In the genomic region with DNA sequence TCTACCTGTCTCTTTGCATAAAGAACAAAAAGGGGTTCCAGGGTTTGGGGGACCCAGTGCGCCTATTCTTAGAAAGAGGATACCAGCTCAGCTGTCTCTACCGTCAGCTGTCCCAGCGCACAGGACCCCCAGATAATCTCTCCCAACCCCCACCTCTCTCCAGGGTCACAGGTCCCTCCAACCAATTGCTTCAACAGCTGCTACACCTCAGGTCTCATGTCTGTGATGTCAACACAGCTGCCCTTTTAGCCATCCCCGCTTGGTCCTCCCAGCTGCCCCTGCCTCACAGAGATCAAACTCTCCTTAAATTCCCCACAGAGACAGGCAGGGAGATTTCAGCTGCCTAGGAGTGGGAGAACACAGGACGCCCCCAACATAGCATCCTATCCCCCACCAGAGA, we compare ENCODE assay signal across 33 mouse cellular contexts. TPM values are rescaled to one million over a fixed set of nuclear protein-coding genes. Genes with fewer than 3 reads are reported as not detected.
DNase-seq lines count a peak whose midpoint lies in the region; ATAC-seq lines count a peak whose summit lies in the region.
"Had no signal": no experiment of that assay in that cellular context is flagged by ENCODE, and none has a peak within 500 bp of the region (broad histone marks: within the 10 kb centered on the region; RNA-seq: fewer than 3 reads in every experiment).

No protein-coding gene starts in this region.

- peaks cover 2% of the 10 kb centered on the region; the same call in 1 of the 2 replicates for H3K4me1 ChIP-seq in lung, embryonic 16.5 days (replicated peaks; ENCODE audit: control insufficient read depth, insufficient read depth, low read length)
- peaks cover 5% of the 10 kb centered on the region for H3K4me1 ChIP-seq in midbrain, embryonic 11.5 days (ENCODE audit: control insufficient read depth, insufficient read depth, low read length)
- peaks cover 9% of the 10 kb centered on the region for H3K4me1 ChIP-seq in midbrain, embryonic 15.5 days

- ATAC-seq in lung, embryonic 16.5 days (ENCODE audit: low read depth), result peak; percentile 45; the same call in 1 of the 2 replicates
- ATAC-seq in midbrain, embryonic 11.5 days (ENCODE audit: low FRiP score), result no peak
- ATAC-seq in midbrain, embryonic 15.5 days (replicated peaks), result no peak
- ATAC-seq: forebrain, embryonic 15.5 days; hindbrain, embryonic 16.5 days; Patski had no signal

- H3K27me3 ChIP-seq in lung, embryonic 16.5 days (ENCODE audit: control insufficient read depth, insufficient read depth, low read depth, low read length), result no peaks in the 10 kb centered on the region
- H3K27me3 ChIP-seq in midbrain, embryonic 11.5 days (ENCODE audit: control insufficient read depth, insufficient read depth, low read length), result no peaks in the 10 kb centered on the region
- H3K27me3 ChIP-seq in midbrain, embryonic 15.5 days (replicated peaks), result no peaks in the 10 kb centered on the region
- H3K27me3 ChIP-seq: CH12.LX; embryonic facial prominence, embryonic 12.5 days; forebrain, embryonic 12.5 days; forebrain, embryonic 15.5 days; hindbrain, embryonic 13.5 days; Patski had no signal

- no peak overlapping the region for H3K4me2 ChIP-seq in lung, embryonic 16.5 days (ENCODE audit: low read depth, low read length)
- no peak overlapping the region for H3K4me2 ChIP-seq in midbrain, embryonic 11.5 days
- H3K4me2 ChIP-seq in midbrain, embryonic 15.5 days, result no peak overlapping the region
- H3K4me2 ChIP-seq: embryonic facial prominence, embryonic 12.5 days; forebrain, embryonic 12.5 days; forebrain, embryonic 15.5 days; heart, embryonic 11.5 days; hindbrain, embryonic 13.5 days had no signal

- DNase-seq in heart, postnatal 4 days, result peak; percentile 3
- DNase-seq in heart, adult 9 months (ENCODE audit: low spot score in 2 of 2), result no peak
- DNase-seq in lung, adult 18-20 months, result no peak
- peak; percentile 73 for DNase-seq in midbrain, embryonic 11.5 days (ENCODE audit: low spot score, missing footprints)
- DNase-seq in spleen, postnatal 10 days (ENCODE audit: low spot score in 2 of 2), result no peak
- DNase-seq: adrenal gland, postnatal 10 days; adrenal gland, postnatal 36 days; B cell, adult 2 months; cerebellum, adult 18-20 months; cerebellum, adult 9-10 months; cerebellum, postnatal 14 days; gastrocnemius, postnatal 10 days; gastrocnemius, postnatal 36 days; heart, adult 2 months had no signal

- 62% methylated on average over 5 of the region's 5 CpGs for WGBS in lung, embryonic 16.5 days
- WGBS in midbrain, embryonic 11.5 days, result 88% methylated on average over 5 of the region's 5 CpGs
- 86% methylated on average over 5 of the region's 5 CpGs for WGBS in midbrain, embryonic 15.5 days

- no peak overlapping the region for H3K27ac ChIP-seq in lung, embryonic 16.5 days (ENCODE audit: low read length)
- H3K27ac ChIP-seq in midbrain, embryonic 11.5 days (ENCODE audit: low read depth, low read length), result no peak overlapping the region
- H3K27ac ChIP-seq in midbrain, embryonic 15.5 days, result no peak overlapping the region
- H3K27ac ChIP-seq: embryonic facial prominence, embryonic 12.5 days; forebrain, embryonic 12.5 days; forebrain, embryonic 15.5 days; heart, adult 2 months; hindbrain, embryonic 10.5 days; hindbrain, embryonic 13.5 days had no signal

- H3K9ac ChIP-seq in lung, embryonic 16.5 days (ENCODE audit: low read length), result no peak overlapping the region
- no peak overlapping the region for H3K9ac ChIP-seq in midbrain, embryonic 11.5 days (ENCODE audit: low read length)
- H3K9ac ChIP-seq in midbrain, embryonic 15.5 days, result no peak overlapping the region
- H3K9ac ChIP-seq: embryonic facial prominence, embryonic 12.5 days; forebrain, embryonic 12.5 days; forebrain, embryonic 15.5 days; hindbrain, embryonic 13.5 days had no signal

- H3K36me3 ChIP-seq in lung, embryonic 16.5 days (ENCODE audit: control insufficient read depth, insufficient read depth, low read length), result peaks cover 17% of the 10 kb centered on the region
- peaks cover 12% of the 10 kb centered on the region; the same call in 1 of the 2 replicates for H3K36me3 ChIP-seq in midbrain, embryonic 11.5 days (ENCODE audit: control insufficient read depth, insufficient read depth, low read length)
- peaks cover 37% of the 10 kb centered on the region for H3K36me3 ChIP-seq in midbrain, embryonic 15.5 days (replicated peaks)
- H3K36me3 ChIP-seq: G1E had no signal

- H3K4me3 ChIP-seq in lung, embryonic 16.5 days (ENCODE audit: low read length), result no peak overlapping the region
- H3K4me3 ChIP-seq in midbrain, embryonic 11.5 days (ENCODE audit: low read depth, low read length), result no peak overlapping the region
- no peak overlapping the region for H3K4me3 ChIP-seq in midbrain, embryonic 15.5 days
- H3K4me3 ChIP-seq: embryonic facial prominence, embryonic 12.5 days; erythroblast, embryonic 14.5 days; forebrain, embryonic 12.5 days; forebrain, embryonic 15.5 days; heart, adult 2 months; hindbrain, embryonic 10.5 days; hindbrain, embryonic 13.5 days had no signal

- no peaks in the 10 kb centered on the region for H3K9me3 ChIP-seq in lung, embryonic 16.5 days (ENCODE audit: control insufficient read depth, low read length)
- H3K9me3 ChIP-seq in midbrain, embryonic 11.5 days (ENCODE audit: control insufficient read depth, low read length), result no peaks in the 10 kb centered on the region
- no peaks in the 10 kb centered on the region for H3K9me3 ChIP-seq in midbrain, embryonic 15.5 days
- H3K9me3 ChIP-seq: embryonic facial prominence, embryonic 12.5 days; forebrain, embryonic 12.5 days; forebrain, embryonic 15.5 days; G1E; hindbrain, embryonic 10.5 days; hindbrain, embryonic 13.5 days had no signal

RNA-seq across cellular contexts. Expression of gene Clip2, which starts 28.5 kb away (rescaled TPM):
- total RNA-seq in heart, postnatal 4 days (2021), result 10 to 100 TPM; 13.0 to 14.2 TPM
- polyA plus RNA-seq in lung, embryonic 16.5 days (2015; fragmentation: Nextera tagmentation; extraction: Ambion mirVana), result 4.6 and 4.7 TPM in 2 replicates
- 5.6 and 5.8 TPM in 2 replicates for polyA plus RNA-seq in midbrain, embryonic 11.5 days (2014; fragmentation: Nextera tagmentation; extraction: Ambion mirVana)
- polyA plus RNA-seq in midbrain, embryonic 15.5 days (2015; fragmentation: Nextera tagmentation; extraction: Ambion mirVana), result 16.1 and 16.9 TPM in 2 replicates

RNA-seq across cellular contexts. Expression of gene Syna, which starts 36.2 kb away (rescaled TPM):
- not detected for total RNA-seq in heart, postnatal 4 days (2021)
- polyA plus RNA-seq in lung, embryonic 16.5 days (2015; fragmentation: Nextera tagmentation; extraction: Ambion mirVana), result 0.20 and 0.23 TPM in 2 replicates
- polyA plus RNA-seq in midbrain, embryonic 11.5 days (2014; fragmentation: Nextera tagmentation; extraction: Ambion mirVana), result 0.30 TPM in 1 of 2 replicates, not detected in the other
- polyA plus RNA-seq in midbrain, embryonic 15.5 days (2015; fragmentation: Nextera tagmentation; extraction: Ambion mirVana), result 0.64 and 0.98 TPM in 2 replicates
- total RNA-seq: adrenal gland, adult 18-20 months; adrenal gland, postnatal 10 days; adrenal gland, postnatal 36 days; gastrocnemius, adult 18-20 months; gastrocnemius, postnatal 36 days; granulocyte monocyte progenitor cell, adult 5-6 weeks; heart, adult 2 months; heart, postnatal 25 days had no signal
- polyA plus RNA-seq: erythroblast, embryonic 14.5 days; G1E; heart, adult 2 months; heart, embryonic 11.5 days; heart, embryonic 14.5 days; heart, postnatal 0 days had no signal

RNA-seq across cellular contexts. Expression of gene Rfc2, which starts 57.4 kb away (rescaled TPM):
- total RNA-seq in heart, postnatal 4 days (2021), result 10 to 100 TPM; 75.2 to 78.2 TPM
- polyA plus RNA-seq in lung, embryonic 16.5 days (2015; fragmentation: Nextera tagmentation; extraction: Ambion mirVana), result 255 and 270 TPM in 2 replicates
- 321 and 338 TPM in 2 replicates for polyA plus RNA-seq in midbrain, embryonic 11.5 days (2014; fragmentation: Nextera tagmentation; extraction: Ambion mirVana)
- polyA plus RNA-seq in midbrain, embryonic 15.5 days (2015; fragmentation: Nextera tagmentation; extraction: Ambion mirVana), result 191 and 194 TPM in 2 replicates

Comparison
In these comparisons a context has a peak if more than half of its experiments do, and no peak if none do; other contexts are left out.
1. DNase-seq: peak in heart, postnatal 4 days (single experiment) and midbrain, embryonic 11.5 days (single experiment); none in heart, adult 9 months (0 of 2), lung, adult 18-20 months (0 of 2) and spleen, postnatal 10 days (0 of 2).